Mouse (Mus musculus) erythroblast, embryonic 14.5 days (primary cell): ENCODE measurements around the gene Macf1.

Experiments
- GATA1 ChIP-seq: IDR thresholded peaks from 2 replicates; pipeline ENCODE4 v1.6.1; 2012; ENCODE audit warnings: low read length, inconsistent platforms, mixed read lengths
- TAL1 ChIP-seq: IDR thresholded peaks from 3 replicates; pipeline ENCODE4 v1.6.1; 2012; ENCODE audit warnings: low read length, inconsistent platforms, mixed read lengths

DNA sequence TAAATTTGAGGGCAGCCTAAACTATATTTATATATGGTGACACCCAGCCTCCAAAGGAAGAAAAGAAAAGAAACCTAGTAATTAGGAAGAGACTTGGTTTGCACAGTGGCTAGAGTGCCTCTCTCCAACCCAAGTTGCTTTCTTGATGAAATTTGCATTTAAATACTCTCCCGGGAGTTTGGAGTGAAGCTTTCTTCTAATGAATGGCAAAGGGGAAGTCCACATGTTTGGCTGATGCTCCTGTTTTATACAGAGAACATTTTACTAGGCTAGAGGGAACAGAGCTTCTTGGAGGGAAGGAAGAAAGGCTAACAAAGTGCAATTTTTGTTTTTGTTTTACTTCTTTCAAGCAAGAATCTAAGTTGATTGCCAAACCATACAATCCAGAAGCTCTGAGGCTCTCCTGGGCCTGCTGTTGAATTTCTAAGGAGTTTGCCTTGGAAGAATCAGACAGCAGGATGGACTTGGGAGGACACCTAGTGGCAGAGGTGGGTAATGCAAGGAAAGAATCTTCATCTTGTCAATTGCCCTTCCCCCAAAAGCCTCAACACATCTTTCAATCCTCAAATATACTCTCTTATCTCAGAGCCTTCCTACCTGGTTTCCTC is 16.8 kb downstream of the Macf1 start:
- TF ChIP-seq GATA1 (no peak), TAL1 (no peak)
